Mouse (Mus musculus): ENCODE measurements around the gene H2-M10.1. TPM values are rescaled to one million over a fixed set of nuclear protein-coding genes. Genes with fewer than 3 reads are reported as not detected.
"Not testable (repeated sequence)": the region's sequence is repeated elsewhere in the genome, so short reads cannot be mapped to it uniquely, and the experiment has no call there.

H2-M10.1 gene
- polyA plus RNA-seq (2012; rRNA removed) = not detected in 2 replicates

DNA sequence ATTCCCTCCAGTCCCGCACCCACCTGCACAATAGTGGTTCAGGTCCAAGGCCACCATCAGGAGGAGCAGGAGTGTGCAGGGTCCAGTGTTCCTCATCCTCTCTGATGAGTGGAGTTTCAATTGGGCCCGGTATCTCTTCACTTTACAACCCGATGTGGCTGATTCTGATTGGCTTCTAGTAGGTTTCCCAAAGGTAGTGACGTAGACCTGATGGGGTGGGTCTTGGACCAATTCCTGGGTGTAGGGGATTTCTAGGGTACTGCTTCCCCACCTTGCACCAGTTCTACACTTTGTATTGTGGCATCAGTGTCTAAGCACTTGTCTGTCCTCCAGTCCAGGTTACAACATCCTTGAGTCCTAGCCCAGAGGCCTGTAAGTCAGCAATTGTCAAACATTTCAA is at the start of gene H2-M10.1:
TSS of gene H2-M10.1 (minus strand) at position 101 of the 400 bp plus-strand sequence.
- H3K4me3 ChIP-seq (replicated peaks; ENCODE audit: extremely low read depth, low read depth, low read length) = no peak within 1 kb of the TSS
- DNase-seq = no peak
- TF ChIP-seq POLR2A (IDR thresholded peaks at IDR 0.05; ENCODE audit: borderline replicate concordance, extremely low read depth, low read depth, low read length) = no peak
- no peak for TF ChIP-seq CTCF (IDR thresholded peaks at IDR 0.05; ENCODE audit: insufficient read depth, low read length)
- no peaks in the 10 kb centered on the region for H3K4me1 ChIP-seq (ENCODE audit: control insufficient read depth, insufficient read depth, low read length)
- WGBS = 90% methylated on average over 4 of the region's 4 CpGs

DNA sequence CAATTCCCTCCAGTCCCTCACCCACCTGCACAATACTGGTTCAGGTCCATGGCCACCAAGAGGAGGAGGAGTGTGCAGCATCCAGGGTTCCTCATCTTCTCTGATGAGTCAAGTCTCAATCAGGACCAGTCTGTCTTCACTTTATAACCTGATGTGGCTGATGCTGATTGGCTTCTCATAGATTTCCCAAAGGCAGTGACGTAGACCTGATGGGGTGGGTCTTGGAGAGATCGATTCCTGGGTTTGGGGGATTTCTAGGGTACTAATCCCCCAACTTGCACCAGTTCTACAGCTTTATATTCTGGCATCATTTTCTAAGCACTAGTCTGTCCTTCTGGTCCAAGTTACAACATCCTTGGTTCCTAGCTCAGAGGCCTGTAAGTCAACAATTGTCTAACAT is 42.4 kb upstream of the H2-M10.1 start, which contains the start of gene H2-M10.3:
TSS of gene H2-M10.3 (minus strand) at position 101 of the 400 bp plus-strand sequence.
- H3K4me3 ChIP-seq (replicated peaks; ENCODE audit: extremely low read depth, low read depth, low read length); DNase-seq; H3K4me1 ChIP-seq (ENCODE audit: control insufficient read depth, insufficient read depth, low read length): not testable (repeated sequence)
- 86% methylated on average over 2 of the region's 2 CpGs for WGBS

- not testable (repeated sequence) for H3K4me3 ChIP-seq (replicated peaks; ENCODE audit: extremely low read depth, low read depth, low read length); H3K4me1 ChIP-seq (ENCODE audit: control insufficient read depth, insufficient read depth, low read length); DNase-seq
Observed at GRCm38 (mm10) chr17:36362404-36362803, 36.4 kb upstream of the H2-M10.1 start.

GRCm38 (mm10) chr17:36357512-36357911 is 31.6 kb upstream of the H2-M10.1 start:
- TF ChIP-seq CTCF (IDR thresholded peaks at IDR 0.05; ENCODE audit: insufficient read depth, low read length) = peak; percentile 44; the same call in 1 of the 2 replicates
- DNase-seq = peak; percentile 17
- not testable (repeated sequence) for H3K4me1 ChIP-seq (ENCODE audit: control insufficient read depth, insufficient read depth, low read length); H3K4me3 ChIP-seq (replicated peaks; ENCODE audit: extremely low read depth, low read depth, low read length)

- WGBS = 37% methylated on average over 3 of the region's 3 CpGs
- Histone ChIP-seq H3K4me1 (ENCODE audit: control insufficient read depth, insufficient read depth, low read length) (no peaks in the 10 kb centered on the region), H3K4me3 (replicated peaks; ENCODE audit: extremely low read depth, low read depth, low read length) (no peak overlapping the region)
- DNase-seq = no peak
- TF ChIP-seq POLR2A (IDR thresholded peaks at IDR 0.05; ENCODE audit: borderline replicate concordance, extremely low read depth, low read depth, low read length) (no peak), CTCF (IDR thresholded peaks at IDR 0.05; ENCODE audit: insufficient read depth, low read length) (no peak)
Observed at GRCm38 (mm10) chr17:36355763-36356162, 29.8 kb upstream of the H2-M10.1 start.

- DNase-seq; H3K4me3 ChIP-seq (replicated peaks; ENCODE audit: extremely low read depth, low read depth, low read length); H3K4me1 ChIP-seq (ENCODE audit: control insufficient read depth, insufficient read depth, low read length): not testable (repeated sequence)
Observed at GRCm38 (mm10) chr17:36355343-36355742, 29.4 kb upstream of the H2-M10.1 start.

- Histone ChIP-seq H3K4me1 (ENCODE audit: control insufficient read depth, insufficient read depth, low read length) (no peaks in the 10 kb centered on the region), H3K4me3 (replicated peaks; ENCODE audit: extremely low read depth, low read depth, low read length) (no peak overlapping the region)
- no peak for DNase-seq
- 37% methylated on average over 5 of the region's 5 CpGs for WGBS
- TF ChIP-seq CTCF (IDR thresholded peaks at IDR 0.05; ENCODE audit: insufficient read depth, low read length) = no peak
- no peak for TF ChIP-seq POLR2A (IDR thresholded peaks at IDR 0.05; ENCODE audit: borderline replicate concordance, extremely low read depth, low read depth, low read length)
Observed at GRCm38 (mm10) chr17:36315689-36316253, 10.2 kb downstream of the H2-M10.1 start.

DNA sequence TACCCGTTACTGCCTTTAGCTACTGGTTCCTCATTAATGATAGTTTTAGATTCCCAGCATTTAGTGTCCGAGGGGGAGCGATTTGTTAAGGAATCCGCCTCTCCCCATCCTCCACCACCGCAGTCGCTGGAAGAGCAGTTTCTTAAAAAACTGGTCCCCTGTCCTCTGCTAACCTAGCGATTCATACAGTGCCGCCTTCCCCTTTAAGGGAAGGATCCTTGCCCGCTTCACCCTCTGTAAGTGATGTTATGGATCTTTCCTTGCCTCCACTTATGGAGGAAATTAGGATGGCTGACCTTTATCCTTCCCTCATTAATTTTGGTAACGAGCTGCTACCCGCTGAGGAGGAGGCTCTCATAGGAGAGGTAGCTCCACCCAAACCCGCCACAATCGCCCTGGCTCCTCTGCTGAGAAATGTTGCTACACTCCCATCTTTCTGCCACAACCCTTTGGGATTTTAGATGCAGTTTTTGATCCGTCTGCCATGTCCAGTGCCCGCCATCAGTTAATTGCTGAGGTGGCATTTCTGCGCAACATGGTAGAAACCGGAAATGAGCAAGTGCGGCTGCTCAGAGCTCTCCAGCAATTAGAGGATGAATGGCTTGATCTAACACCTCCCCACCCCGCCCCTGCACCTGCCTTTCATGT is 10.8 kb downstream of the H2-M10.1 start:
- TF ChIP-seq CTCF (IDR thresholded peaks at IDR 0.05; ENCODE audit: insufficient read depth, low read length) = no peak
- no peak for TF ChIP-seq POLR2A (IDR thresholded peaks at IDR 0.05; ENCODE audit: borderline replicate concordance, extremely low read depth, low read depth, low read length)
- peak; percentile 59 for DNase-seq
- under 1% methylated on average over 19 of the region's 19 CpGs for WGBS
- Histone ChIP-seq H3K4me3 (replicated peaks; ENCODE audit: extremely low read depth, low read depth, low read length) (peak overlapping the region; percentile 80), H3K4me1 (ENCODE audit: control insufficient read depth, insufficient read depth, low read length) (no peaks in the 10 kb centered on the region)

GRCm38 (mm10) chr17:36314511-36314910 is 11.4 kb downstream of the H2-M10.1 start:
- TF ChIP-seq POLR2A (IDR thresholded peaks at IDR 0.05; ENCODE audit: borderline replicate concordance, extremely low read depth, low read depth, low read length) = no peak
- TF ChIP-seq CTCF (IDR thresholded peaks at IDR 0.05; ENCODE audit: insufficient read depth, low read length) = no peak
- H3K4me3 ChIP-seq (replicated peaks; ENCODE audit: extremely low read depth, low read depth, low read length) = no peak overlapping the region
- no peaks in the 10 kb centered on the region for H3K4me1 ChIP-seq (ENCODE audit: control insufficient read depth, insufficient read depth, low read length)
- WGBS = 10% methylated on average over 9 of the region's 9 CpGs
- peak; percentile 7 for DNase-seq

GRCm38 (mm10) chr17:36309293-36309692 is 16.7 kb downstream of the H2-M10.1 start:
- TF ChIP-seq CTCF (IDR thresholded peaks at IDR 0.05; ENCODE audit: insufficient read depth, low read length) = no peak
- TF ChIP-seq POLR2A (IDR thresholded peaks at IDR 0.05; ENCODE audit: borderline replicate concordance, extremely low read depth, low read depth, low read length) = no peak
- H3K4me1 ChIP-seq (ENCODE audit: control insufficient read depth, insufficient read depth, low read length) = no peaks in the 10 kb centered on the region
- no peak overlapping the region for H3K4me3 ChIP-seq (replicated peaks; ENCODE audit: extremely low read depth, low read depth, low read length)
- WGBS = 37% methylated on average over 1 of the region's 1 CpGs
- DNase-seq = no peak

All from lung, adult 2 months (tissue).